In the genomic region with DNA sequence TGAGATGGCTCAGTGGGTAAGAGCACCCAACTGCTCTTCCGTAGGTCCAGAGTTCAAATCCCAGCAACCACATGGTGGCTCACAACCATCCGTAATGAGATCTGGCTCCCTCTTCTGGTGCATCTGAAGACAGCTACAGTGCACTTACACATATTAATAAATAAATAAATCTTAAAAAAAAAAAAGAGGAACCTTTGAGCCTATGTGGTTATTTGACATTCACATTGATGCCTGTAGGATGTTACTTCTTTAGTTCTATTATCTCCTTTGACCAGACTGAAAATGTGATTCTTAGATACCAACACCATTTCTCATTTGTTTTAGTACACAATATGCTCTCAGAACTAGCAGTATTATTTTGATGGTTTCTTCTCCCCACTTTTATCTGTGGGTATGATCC, we compare ENCODE assay signal across 6 mouse cellular contexts. TPM values are rescaled to one million over a fixed set of nuclear protein-coding genes. Genes with fewer than 3 reads are reported as not detected.
A peak's percentile ranks its signal among the peaks of the same experiment; 100 is the strongest.
DNase-seq lines count a peak whose midpoint lies in the region; ATAC-seq and TF ChIP-seq lines count a peak whose summit lies in the region.
"Not testable (repeated sequence)": the region's sequence is repeated elsewhere in the genome, so short reads cannot be mapped to it uniquely, and the experiment has no call there.

No protein-coding gene starts in this region.

- TF ChIP-seq CTCF in MEL (IDR thresholded peaks at IDR 0.05 in 2 of 3, conservative IDR thresholded peaks at IDR 0.05 in 1 of 3; ENCODE audit: control insufficient read depth in 1 of 3, insufficient read depth in 1 of 3, low read depth in 2 of 3, low read length in 3 of 3, poor library complexity in 1 of 3, severe bottlenecking in 1 of 3): peak; percentile 23 to 55 (median 41); a peak in 5 of 6 replicates
- TF ChIP-seq CTCF in gastrocnemius, adult 2 months (IDR thresholded peaks at IDR 0.05): peak; percentile 22; the same call in 1 of the 2 replicates
- peak; percentile 25 for TF ChIP-seq CTCF in kidney, postnatal 0 days (IDR thresholded peaks at IDR 0.05; ENCODE audit: low read depth)
- peak; percentile 37 for TF ChIP-seq CTCF in liver, postnatal 0 days (IDR thresholded peaks at IDR 0.05; ENCODE audit: low read depth)

- H3K27me3 ChIP-seq in MEL (ENCODE audit: control insufficient read depth in 1 of 2, insufficient read depth in 2 of 2, low read length in 2 of 2); kidney, postnatal 0 days (ENCODE audit: insufficient read depth, low read length); liver, postnatal 0 days (ENCODE audit: insufficient read depth, low read length); splenic B cell, adult 2 months (ENCODE audit: control insufficient read depth, insufficient read depth, low read length, poor library complexity, severe bottlenecking): not testable (repeated sequence)

- H3K79me2 ChIP-seq in MEL (ENCODE audit: control insufficient read depth, insufficient read depth, low read length, poor library complexity): not testable (repeated sequence)

- TF ChIP-seq EP300 in MEL (IDR thresholded peaks at IDR 0.05; ENCODE audit: low read depth in 1 of 2, low read length in 2 of 2): peak; percentile 88 to 96
- not testable (repeated sequence) for TF ChIP-seq EP300 in liver, postnatal 0 days (IDR thresholded peaks at IDR 0.05; ENCODE audit: low read depth)

- H3K9me3 ChIP-seq in MEL (replicated peaks; ENCODE audit: insufficient read depth, low read length); kidney, postnatal 0 days (replicated peaks; ENCODE audit: low read length); liver, postnatal 0 days (ENCODE audit: low read length): not testable (repeated sequence)

- DNase-seq in B cell, adult 2 months: peak; percentile 18 to 24
- DNase-seq in MEL (ENCODE audit: low read depth, low spot score): peak; percentile 86
- DNase-seq in gastrocnemius, adult 2 months; kidney, postnatal 0 days (ENCODE audit: low spot score); liver, postnatal 0 days: not testable (repeated sequence)
- peak; percentile 32 for DNase-seq in splenic B cell, adult 2 months (ENCODE audit: low read depth, low spot score)

- H3K4me1 ChIP-seq in MEL (ENCODE audit: control insufficient read depth in 1 of 2, insufficient read depth in 2 of 2, low read length in 2 of 2); kidney, postnatal 0 days (replicated peaks; ENCODE audit: insufficient read depth, low read length); liver, postnatal 0 days (ENCODE audit: insufficient read depth): not testable (repeated sequence)

- TF ChIP-seq RAD21 in MEL (IDR thresholded peaks at IDR 0.05; ENCODE audit: low read depth, low read length): peak; percentile 53

- not testable (repeated sequence) for TF ChIP-seq POLR2A in MEL (IDR thresholded peaks at IDR 0.05; ENCODE audit: control insufficient read depth in 1 of 2, insufficient read depth in 1 of 2, low read depth in 1 of 2, low read length in 2 of 2, poor library complexity in 1 of 2)

- peaks cover 0 to 23% of the 10 kb centered on the region in 2 experiments; a peak in 2 of 4 replicates for H3K36me3 ChIP-seq in MEL (ENCODE audit: control insufficient read depth in 1 of 2, insufficient read depth in 2 of 2, low read length in 2 of 2)
- H3K36me3 ChIP-seq in kidney, postnatal 0 days (ENCODE audit: insufficient read depth, low read length); liver, postnatal 0 days (replicated peaks; ENCODE audit: insufficient read depth, low read length); splenic B cell, adult 2 months (ENCODE audit: control insufficient read depth, insufficient read depth, low read length, poor library complexity, severe bottlenecking): not testable (repeated sequence)

- intact Hi-C loops in gastrocnemius, adult 2 months (cut with DNase I): not testable (repeated sequence)

- not testable (repeated sequence) for H3K4me2 ChIP-seq in kidney, postnatal 0 days (ENCODE audit: low read length); liver, postnatal 0 days (ENCODE audit: low read depth, low read length)

- not testable (repeated sequence) for H3K27ac ChIP-seq in MEL (ENCODE audit: control insufficient read depth, low read depth, low read length); gastrocnemius, adult 2 months; kidney, postnatal 0 days; liver, postnatal 0 days (ENCODE audit: low read depth)

- not testable (repeated sequence) for H3K4me3 ChIP-seq in MEL (ENCODE audit: control insufficient read depth in 1 of 2, insufficient read depth in 1 of 2, low read depth in 2 of 2, low read length in 2 of 2); gastrocnemius, adult 2 months; kidney, postnatal 0 days (replicated peaks; ENCODE audit: low read depth, low read length); liver, postnatal 0 days (ENCODE audit: low read depth, low read length)

- not testable (repeated sequence) for ATAC-seq in kidney, postnatal 0 days (replicated peaks; ENCODE audit: low FRiP score, low read depth); liver, postnatal 0 days

- WGBS in kidney, postnatal 0 days: 98% methylated on average over 2 of the region's 2 CpGs
- WGBS in liver, postnatal 0 days (ENCODE audit: insufficient replicate concordance): 86% methylated on average over 2 of the region's 2 CpGs

- H3K9ac ChIP-seq in MEL (ENCODE audit: control insufficient read depth, low read depth, low read length, poor library complexity, severe bottlenecking); kidney, postnatal 0 days (ENCODE audit: low read depth, low read length); liver, postnatal 0 days (replicated peaks): not testable (repeated sequence)

TF ChIP-seq in MEL, 35 proteins besides CTCF, POLR2A, EP300 and RAD21:
- TF ChIP-seq RCOR1 (IDR thresholded peaks at IDR 0.05; ENCODE audit: low read depth, low read length): peak; percentile 94
- TF ChIP-seq MAX (IDR thresholded peaks at IDR 0.05; ENCODE audit: low read length): peak; percentile 53; the same call in 1 of the 2 replicates
- peak; percentile 95 for TF ChIP-seq ZNF384 (IDR thresholded peaks at IDR 0.05; ENCODE audit: low read depth, low read length)
- TF ChIP-seq ZC3H11A (IDR thresholded peaks at IDR 0.05; ENCODE audit: low read depth, low read length): peak; percentile 44
- TF ChIP-seq SIN3A (IDR thresholded peaks at IDR 0.05; ENCODE audit: low read length): peak; percentile 74
- peak; percentile 14; the same call in 1 of the 2 replicates for TF ChIP-seq JUND (IDR thresholded peaks at IDR 0.05; ENCODE audit: low read depth, low read length)
- peak; percentile 89 for TF ChIP-seq TAL1 (IDR thresholded peaks at IDR 0.05; ENCODE audit: low read length)
- TF ChIP-seq MYC (IDR thresholded peaks at IDR 0.05; ENCODE audit: low read depth, low read length): peak; percentile 92
- TF ChIP-seq ETS1 (IDR thresholded peaks at IDR 0.05; ENCODE audit: low read depth, low read length): peak; percentile 69
- peak; percentile 29; the same call in 1 of the 2 replicates for TF ChIP-seq BHLHE40 (IDR thresholded peaks at IDR 0.05; ENCODE audit: borderline replicate concordance, low read depth, low read length)
- TF ChIP-seq TBP (IDR thresholded peaks at IDR 0.05; ENCODE audit: low read depth, low read length): 0 out of 2 replicates have a peak, but pooled peaks have one; percentile 24
- TF ChIP-seq TCF12 (IDR thresholded peaks at IDR 0.05; ENCODE audit: low read depth, low read length): peak; percentile 93
- peak; percentile 56 for TF ChIP-seq SMC3 (IDR thresholded peaks at IDR 0.05; ENCODE audit: low read depth, low read length)
- TF ChIP-seq GATA1 (IDR thresholded peaks at IDR 0.05; ENCODE audit: low read depth, low read length): peak; percentile 95

RNA-seq across cellular contexts. Expression of gene Vps54, which starts 49.1 kb away (rescaled TPM):
- total RNA-seq in MEL (2012; rRNA removed): 14.2 and 16.1 TPM in 2 replicates
- polyA plus RNA-seq in MEL (2012; ENCODE audit: insufficient read depth in 1 of 2, insufficient read length in 2 of 2, low read depth in 1 of 2, low replicate concordance in 2 of 2, missing spikeins in 1 of 2): 10 to 100 TPM in 1 of 2 experiments, not detected in 1; 13.2 TPM
- 10 to 100 TPM; 19.6 to 22.3 TPM for total RNA-seq in gastrocnemius, adult 2 months (2021)
- 14.7 and 15.5 TPM in 2 replicates for polyA plus RNA-seq in kidney, postnatal 0 days (2015; fragmentation: Nextera tagmentation; extraction: Ambion mirVana)
- polyA plus RNA-seq in liver, postnatal 0 days (2015; fragmentation: Nextera tagmentation; extraction: Ambion mirVana): 4.3 and 4.9 TPM in 2 replicates
